Mouse (Mus musculus) heart, embryonic 11.5 days (tissue): ENCODE data around the gene Csf3. TPM values are rescaled to one million over a fixed set of nuclear protein-coding genes. Genes with fewer than 3 reads are reported as not detected.
"Not testable (repeated sequence)": the region's sequence is repeated elsewhere in the genome, so short reads cannot be mapped to it uniquely, and the experiment has no call there.

Experiments
- ATAC-seq: fragments of 200-750 bp; cut with Nextera tagmentation; replicated peaks from 2 replicates; pipeline ENCODE4 v1.8.0; 2017; ENCODE audit warnings: moderate library complexity; ENCODE audit not compliant: insufficient number of reproducible peaks, low FRiP score, low TSS enrichment
- H3K27ac ChIP-seq: fragments of 300-500 bp; sonication (generic); 2 replicates; pipeline ENCODE4 v1.5.1; 2014; ENCODE audit warnings: mild to moderate bottlenecking, low read depth, low read length
- H3K27me3 ChIP-seq: fragments of 300-500 bp; sonication (generic); 2 replicates; pipeline ENCODE4 v1.6.1; 2014; ENCODE audit warnings: mild to moderate bottlenecking, low read length, mixed read lengths; ENCODE audit not compliant: control insufficient read depth, insufficient read depth
- H3K36me3 ChIP-seq: fragments of 300-500 bp; sonication (generic); 2 replicates; pipeline ENCODE4 v1.6.1; 2014; ENCODE audit warnings: mild to moderate bottlenecking, low read length, moderate library complexity, mixed read lengths; ENCODE audit not compliant: control insufficient read depth, insufficient read depth
- H3K4me1 ChIP-seq: fragments of 300-500 bp; sonication (generic); 2 replicates; pipeline ENCODE4 v1.6.1; 2014; ENCODE audit warnings: low read length; ENCODE audit not compliant: control insufficient read depth, insufficient read depth
- H3K4me2 ChIP-seq: fragments of 300-500 bp; sonication (generic); 2 replicates; pipeline ENCODE4 v1.6.1; 2014; ENCODE audit warnings: mild to moderate bottlenecking, moderate library complexity
- H3K4me3 ChIP-seq: fragments of 300-500 bp; sonication (generic); 2 replicates; pipeline ENCODE4 v1.5.1; 2014; ENCODE audit warnings: low read depth, low read length
- H3K9ac ChIP-seq: fragments of 300-500 bp; sonication (generic); 2 replicates; pipeline ENCODE4 v1.6.1; 2014; ENCODE audit warnings: mild to moderate bottlenecking, low read depth, low read length, moderate library complexity
- H3K9me3 ChIP-seq: fragments of 300-500 bp; sonication (generic); replicated peaks from 2 replicates; pipeline ENCODE4 v1.6.1; 2016; ENCODE audit warnings: low read length; ENCODE audit not compliant: control insufficient read depth
- WGBS: fragments of 180-500 bp; shearing (Covaris S2); extraction: QIAGEN DNeasy Blood & Tissue Kit; methylation state at CpG from one replicate; pipeline ENCODE4 v1.1.7; 2014; ENCODE audit not compliant: insufficient replicate concordance; 5-methylcytosine and 5-hydroxymethylcytosine counted together
- polyA plus RNA-seq: library from polyadenylated mRNA; unstranded; fragments of >200 nt; fragmentation: Nextera tagmentation; extraction: Ambion mirVana; gene quantifications from 2 replicates; pipeline ENCODE4 v1.2.1, GENCODE M21; 2014

Csf3 gene
- polyA plus RNA-seq, 1 experiment from 2014 or later: not detected

DNA sequence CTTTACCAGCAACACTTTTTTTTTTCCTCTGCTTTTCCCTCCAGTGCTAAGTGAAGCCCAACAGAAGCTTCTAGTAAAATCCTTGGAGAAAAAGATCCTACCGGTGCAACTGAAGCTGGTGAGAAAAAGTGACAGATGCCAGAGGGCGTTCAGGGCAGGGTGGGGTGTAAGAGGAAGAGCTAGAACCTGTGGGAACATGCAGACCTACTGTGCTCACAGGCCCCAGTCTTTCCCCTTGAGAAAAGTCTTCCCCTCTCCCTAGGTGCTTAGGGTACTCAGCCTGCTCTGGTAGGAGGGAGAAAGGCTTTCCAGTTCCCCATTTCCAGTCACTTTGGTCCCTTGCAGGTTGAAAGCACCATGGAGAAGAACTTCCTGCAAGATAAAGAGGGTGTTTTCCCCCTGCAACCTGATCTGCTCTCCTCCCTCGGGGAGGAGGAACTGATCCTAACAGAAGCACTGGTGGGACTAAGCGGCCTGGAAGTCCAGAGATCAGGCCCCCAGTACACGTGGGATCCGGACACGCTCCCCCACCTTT is 25.2 kb upstream of the Csf3 start:
- no peak overlapping the region for H3K4me3 ChIP-seq
- peaks cover 4% of the 10 kb centered on the region; the same call in 1 of the 2 replicates for H3K27me3 ChIP-seq
- ATAC-seq: no peak
- H3K36me3 ChIP-seq: no peaks in the 10 kb centered on the region
- 30% methylated on average over 7 of the region's 7 CpGs for WGBS
- no peaks in the 10 kb centered on the region for H3K9me3 ChIP-seq
- H3K9ac ChIP-seq: no peak overlapping the region
- H3K4me1 ChIP-seq: no peaks in the 10 kb centered on the region
- no peak overlapping the region for H3K27ac ChIP-seq
- H3K4me2 ChIP-seq: no peak overlapping the region

DNA sequence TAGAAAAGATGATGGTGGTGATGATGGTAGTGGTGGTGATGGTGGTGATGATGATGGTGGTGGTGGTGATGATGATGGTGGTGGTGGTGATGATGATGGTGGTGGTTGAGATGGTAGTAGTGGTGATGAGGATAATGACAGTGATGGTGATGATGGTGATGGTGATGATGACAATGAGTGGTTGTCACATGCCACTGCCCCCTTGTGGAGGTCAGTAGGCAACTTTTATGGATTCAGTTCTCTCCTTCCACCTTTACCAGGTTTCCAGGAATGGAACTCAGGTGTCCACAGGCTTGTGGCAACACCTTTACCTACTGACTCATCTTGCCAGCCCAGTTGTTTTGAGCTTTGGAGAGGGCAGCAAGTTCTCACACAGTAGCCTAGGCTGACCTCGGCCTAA is 21.0 kb upstream of the Csf3 start:
- no peak for ATAC-seq
- no peak overlapping the region for H3K4me2 ChIP-seq
- no peaks in the 10 kb centered on the region for H3K27me3 ChIP-seq
- H3K27ac ChIP-seq: no peak overlapping the region
- WGBS: 95% methylated on average over 1 of the region's 1 CpGs
- no peak overlapping the region for H3K9ac ChIP-seq
- H3K36me3 ChIP-seq: no peaks in the 10 kb centered on the region
- no peak overlapping the region for H3K4me3 ChIP-seq
- H3K9me3 ChIP-seq: no peaks in the 10 kb centered on the region
- peaks cover 7% of the 10 kb centered on the region; the same call in 1 of the 2 replicates for H3K4me1 ChIP-seq

DNA sequence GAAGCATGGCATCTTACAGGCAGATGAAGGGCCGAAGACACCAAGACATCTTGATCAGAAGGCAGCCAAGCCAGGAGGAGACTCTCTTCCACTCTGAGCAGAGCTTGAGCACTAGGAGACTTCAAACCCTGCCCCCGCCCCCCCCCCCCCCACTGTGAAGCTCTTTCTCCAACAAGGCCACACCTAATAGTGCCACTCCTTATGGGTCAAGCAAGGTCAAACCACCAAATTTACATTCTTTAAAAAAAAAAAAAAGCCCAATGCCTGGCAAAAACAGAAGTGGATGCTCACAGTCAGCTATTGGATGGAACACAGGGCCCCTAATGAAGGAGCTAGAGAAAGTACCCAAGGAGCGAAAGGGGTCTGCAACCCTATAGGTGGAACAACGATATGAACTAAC is 20.5 kb upstream of the Csf3 start:
- not testable (repeated sequence) for H3K4me2 ChIP-seq, H3K9me3 ChIP-seq, H3K4me1 ChIP-seq, H3K4me3 ChIP-seq, H3K9ac ChIP-seq, H3K36me3 ChIP-seq, H3K27me3 ChIP-seq, H3K27ac ChIP-seq, ATAC-seq
- WGBS: 86% methylated on average over 4 of the region's 4 CpGs

DNA sequence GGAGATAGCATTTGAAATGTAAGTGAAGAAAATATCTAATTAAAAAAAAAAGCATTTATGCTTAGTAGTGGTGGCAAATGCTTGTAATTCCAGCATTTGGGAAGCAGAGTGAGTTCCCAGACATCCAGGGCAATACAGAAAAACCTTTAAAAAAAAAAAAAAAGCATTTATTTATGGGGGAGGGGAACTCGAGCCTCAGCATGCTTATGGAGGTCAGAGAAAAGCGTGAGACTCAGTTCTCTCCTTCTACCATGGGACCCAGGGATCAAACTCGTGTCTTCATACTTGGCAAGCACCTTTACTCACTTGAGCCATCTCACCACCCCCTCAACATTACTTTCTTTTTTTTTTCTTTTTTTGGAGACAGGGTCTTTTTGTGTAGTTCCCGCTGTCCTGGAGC is 19.9 kb upstream of the Csf3 start:
- Histone ChIP-seq H3K9ac (no peak overlapping the region), H3K27ac (no peak overlapping the region), H3K9me3 (no peaks in the 10 kb centered on the region), H3K4me1 (peaks cover 7% of the 10 kb centered on the region; the same call in 1 of the 2 replicates), H3K4me2 (peak overlapping the region; percentile 88; the same call in 1 of the 2 replicates), H3K36me3 (peaks cover 4% of the 10 kb centered on the region), H3K27me3 (no peaks in the 10 kb centered on the region), H3K4me3 (no peak overlapping the region)
- WGBS: 74% methylated on average over 4 of the region's 4 CpGs
- no peak for ATAC-seq

DNA sequence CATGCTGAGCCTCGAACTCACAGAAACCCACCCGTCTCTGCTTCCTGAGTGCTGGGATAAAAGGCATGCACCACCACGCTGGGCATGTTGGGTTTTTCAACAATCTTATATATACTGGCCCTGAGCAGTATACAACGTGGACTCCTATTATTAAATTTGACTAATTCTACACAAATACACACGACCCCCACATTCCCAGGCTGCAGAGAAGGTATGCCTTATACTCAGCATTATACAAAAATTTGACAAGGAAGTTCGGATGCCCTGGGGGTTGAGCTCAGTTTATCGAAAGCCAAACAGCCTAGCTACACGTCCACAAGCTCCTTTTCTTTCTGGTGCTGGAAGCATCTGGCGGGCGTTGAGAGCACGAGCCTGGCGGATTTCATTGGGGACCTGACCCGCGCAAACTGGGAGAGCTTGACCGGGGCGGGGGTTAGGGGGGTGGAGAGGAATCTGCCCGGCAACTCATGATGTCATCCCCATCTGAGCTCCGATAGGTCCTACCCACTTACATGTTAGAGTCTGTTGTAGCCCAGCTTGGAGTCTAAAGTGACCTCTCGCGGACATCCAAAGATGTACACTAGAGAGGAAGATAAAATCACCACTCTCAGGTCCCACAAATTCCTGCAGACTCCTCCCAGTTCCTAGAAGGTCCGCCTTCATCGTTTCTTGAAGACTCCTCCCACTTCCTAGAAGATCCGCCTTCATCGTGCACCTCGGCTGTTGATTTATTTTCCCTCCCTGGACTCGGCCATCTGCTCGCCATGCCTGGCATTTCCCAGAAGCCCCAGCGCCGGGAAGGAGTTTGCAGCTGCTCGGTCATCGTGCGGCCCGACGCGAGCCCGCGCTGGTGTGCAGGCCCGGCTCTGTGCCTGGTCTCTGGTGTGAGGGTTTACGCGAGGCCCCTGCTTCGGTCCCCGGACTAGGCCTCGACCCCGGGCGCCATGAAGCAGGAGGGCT is 19.0 kb upstream of the Csf3 start, which contains the start of gene Psmd3:
TSS of gene Psmd3 (plus strand) at position 769 of the 960 bp plus-strand sequence.
- 4% methylated on average over 45 of the region's 45 CpGs for WGBS
- peaks cover 7% of the 10 kb centered on the region; the same call in 1 of the 2 replicates for H3K4me1 ChIP-seq
- peak; percentile 90 for ATAC-seq
- H3K36me3 ChIP-seq: peaks cover 13% of the 10 kb centered on the region
- H3K9me3 ChIP-seq: no peaks in the 10 kb centered on the region
- no peaks in the 10 kb centered on the region for H3K27me3 ChIP-seq
- H3K4me2 ChIP-seq: peak within 1 kb of the TSS; percentile 88
- peak within 1 kb of the TSS; percentile 72 for H3K27ac ChIP-seq
- peak within 1 kb of the TSS; percentile 99 for H3K4me3 ChIP-seq
- peak within 1 kb of the TSS; percentile 97 for H3K9ac ChIP-seq

DNA sequence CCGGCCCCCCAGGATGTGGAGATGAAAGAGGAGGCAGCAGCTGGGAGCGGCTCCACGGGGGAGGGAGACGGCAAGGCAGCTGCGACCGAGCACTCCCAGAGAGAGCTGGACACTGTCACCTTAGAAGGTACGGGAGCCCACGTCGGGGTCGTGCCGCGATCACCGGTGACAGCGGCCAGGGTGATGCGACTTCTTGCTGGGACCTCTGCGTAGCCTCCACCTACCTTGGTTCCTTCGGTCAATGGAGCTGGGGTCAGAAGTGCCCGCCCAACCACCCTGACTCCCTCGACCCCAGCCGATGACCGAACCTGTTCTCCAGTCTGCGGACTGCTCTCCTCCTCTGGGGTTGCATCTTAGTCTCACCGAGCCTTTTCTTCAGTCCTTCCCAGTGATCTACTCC is 18.3 kb upstream of the Csf3 start:
- Histone ChIP-seq H3K9me3 (no peaks in the 10 kb centered on the region), H3K36me3 (peaks cover 19% of the 10 kb centered on the region), H3K27me3 (no peaks in the 10 kb centered on the region), H3K4me3 (peak overlapping the region; percentile 99), H3K4me2 (peak overlapping the region; percentile 88), H3K27ac (peak overlapping the region; percentile 72), H3K4me1 (peaks cover 7% of the 10 kb centered on the region; the same call in 1 of the 2 replicates), H3K9ac (peak overlapping the region; percentile 97)
- 0 out of 2 replicates have a peak, but pooled peaks have one; percentile 7 for ATAC-seq
- 0% methylated on average over 23 of the region's 23 CpGs for WGBS

DNA sequence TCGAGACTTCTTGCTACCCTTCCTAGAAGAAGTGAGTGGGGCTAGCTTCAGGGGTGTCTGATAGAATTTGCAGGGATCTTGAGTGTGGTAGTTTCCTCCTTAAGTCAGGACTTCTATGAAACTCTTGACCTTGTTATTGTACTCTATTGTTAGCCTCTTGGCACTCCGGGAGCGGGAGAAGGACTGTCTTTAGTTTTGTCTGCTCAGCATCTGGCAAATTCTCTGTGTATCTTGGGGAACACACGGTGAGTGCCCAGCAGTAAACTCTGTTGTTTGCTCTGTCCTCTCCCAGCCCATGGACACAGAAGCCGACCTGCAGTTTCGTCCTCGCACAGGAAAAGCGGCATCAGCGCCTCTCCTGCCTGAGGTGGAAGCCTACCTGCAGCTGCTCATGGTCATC is 15.4 kb upstream of the Csf3 start:
- Histone ChIP-seq H3K9me3 (no peaks in the 10 kb centered on the region), H3K9ac (no peak overlapping the region), H3K27me3 (no peaks in the 10 kb centered on the region), H3K27ac (no peak overlapping the region), H3K4me3 (no peak overlapping the region), H3K36me3 (peaks cover 35% of the 10 kb centered on the region), H3K4me2 (no peak overlapping the region), H3K4me1 (peaks cover 7% of the 10 kb centered on the region; the same call in 1 of the 2 replicates)
- no peak for ATAC-seq
- 94% methylated on average over 9 of the region's 9 CpGs for WGBS

DNA sequence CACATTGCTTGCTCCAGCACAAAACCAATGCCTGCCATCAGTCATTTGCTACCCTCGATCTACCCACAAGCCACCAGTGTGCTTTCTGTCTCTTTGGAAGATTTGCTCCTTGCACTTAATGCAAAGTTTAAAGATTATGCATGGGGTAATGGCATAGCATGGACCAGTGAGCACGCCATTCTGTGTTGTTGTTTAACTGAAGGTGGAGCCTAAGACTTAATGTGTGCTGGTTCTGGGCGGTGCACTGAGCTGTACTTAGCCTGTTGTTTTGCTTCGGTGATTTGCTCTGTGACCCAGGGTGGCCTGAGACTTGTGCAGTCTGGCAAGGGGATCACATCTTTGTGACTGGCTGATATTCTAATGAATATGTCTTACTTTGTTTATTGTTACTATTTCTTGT is 14.1 kb upstream of the Csf3 start:
- WGBS: 83% methylated on average over 4 of the region's 4 CpGs

More for the DNA sequence above, 14.1 kb upstream of the Csf3 start:
- peaks cover 7% of the 10 kb centered on the region; the same call in 1 of the 2 replicates for H3K4me1 ChIP-seq
- no peak overlapping the region for H3K4me3 ChIP-seq
- no peak overlapping the region for H3K9ac ChIP-seq
- H3K4me2 ChIP-seq: no peak overlapping the region
- no peaks in the 10 kb centered on the region for H3K27me3 ChIP-seq
- no peak overlapping the region for H3K27ac ChIP-seq
- no peaks in the 10 kb centered on the region for H3K9me3 ChIP-seq
- ATAC-seq: no peak
- peaks cover 41% of the 10 kb centered on the region for H3K36me3 ChIP-seq
